Mouse (Mus musculus) mammary gland, adult 2 months (tissue): Measurements from ENCODE around the gene Fgfr2. TPM values are rescaled to one million over a fixed set of nuclear protein-coding genes. Genes with fewer than 3 reads are reported as not detected.

Experiments used
- polyA plus RNA-seq: library from polyadenylated mRNA; depleted of rRNA; stranded (reverse); fragments of >200 nt; gene quantifications from 2 replicates; pipeline ENCODE4 v1.2.3, GENCODE M21; 2012; ENCODE audit warnings: low replicate concordance

The Fgfr2 gene
- polyA plus RNA-seq, 1 experiment = 69.7 TPM

DNA sequence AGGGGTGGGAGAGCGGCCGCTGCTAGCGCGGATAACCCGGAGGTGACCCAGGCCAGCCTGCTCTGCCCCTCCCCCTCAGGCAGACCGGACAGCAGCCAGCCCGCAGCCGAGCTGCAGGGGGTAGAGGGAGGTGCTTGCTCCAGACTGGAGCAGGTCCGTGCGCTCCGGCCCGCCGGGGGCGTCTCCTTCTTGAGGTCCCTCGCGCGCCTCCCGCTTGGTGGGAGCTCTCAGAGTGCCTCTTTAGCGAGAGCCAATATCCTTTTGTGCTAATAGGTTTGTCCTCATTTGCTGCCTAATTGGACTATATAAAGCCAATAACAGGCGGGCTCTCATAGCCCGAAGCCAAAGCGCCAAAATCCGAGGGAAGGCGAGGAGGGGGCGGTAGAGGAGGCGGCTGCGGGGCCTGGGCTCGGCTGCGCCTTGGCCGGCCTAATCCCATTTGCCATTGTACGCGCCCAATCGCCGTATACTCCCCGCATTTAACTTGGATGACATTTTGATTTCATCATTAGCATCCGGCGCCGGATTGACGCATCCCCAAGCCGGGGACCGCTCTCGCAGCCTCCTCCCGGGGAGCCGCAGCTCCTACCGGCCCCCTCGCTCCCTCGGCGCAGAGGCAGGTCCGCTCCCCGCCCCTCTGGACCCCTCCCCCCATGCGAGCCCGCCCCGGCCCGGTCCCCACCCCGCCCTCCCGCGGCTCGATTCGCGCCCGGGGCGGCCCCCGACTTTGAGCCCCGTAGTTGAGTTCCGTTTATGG, 1580.9 kb downstream of the Fgfr2 start, which contains the start of gene Hmx3:
Gene Hmx3 (plus strand): TSS at position 753 of the 757 bp plus-strand sequence.

DNA sequence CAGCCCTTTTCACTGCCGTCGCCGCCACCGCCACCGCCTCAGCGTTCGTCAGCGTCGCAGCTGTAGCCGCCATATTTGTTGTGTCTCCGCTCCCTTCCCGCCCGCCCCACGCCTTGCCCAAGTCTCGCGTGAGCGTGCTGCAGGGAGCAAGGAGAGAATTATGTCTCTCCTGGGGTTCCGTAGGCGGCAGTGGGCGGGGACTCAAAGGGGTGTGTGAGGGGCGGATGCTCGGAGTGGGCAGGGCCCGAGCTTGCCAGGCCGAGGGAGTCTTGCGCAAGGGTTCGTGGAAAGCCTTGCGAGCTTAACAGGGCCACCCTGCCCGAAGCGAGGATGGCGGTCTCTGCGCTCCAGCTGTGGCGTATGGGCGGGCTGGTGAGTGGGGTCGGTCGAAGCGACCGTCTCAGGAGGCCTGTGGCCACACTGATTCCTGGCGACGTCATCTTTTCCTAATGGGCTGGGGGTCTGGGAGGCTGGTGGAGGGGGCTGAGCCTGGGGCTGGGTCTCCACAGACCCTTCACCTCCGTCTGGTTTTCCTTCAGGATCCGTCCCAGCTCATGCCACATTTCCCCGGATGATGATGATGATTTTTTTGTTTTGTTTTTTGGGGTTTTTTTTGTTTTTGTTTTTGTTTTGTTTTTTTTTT, 1712.6 kb downstream of the Fgfr2 start, which contains the start of the genes Ikzf5 and Acadsb:
Gene Ikzf5 (minus strand): TSS at position 106 of the 643 bp plus-strand sequence.
Gene Acadsb (plus strand): TSS at position 186 of the 643 bp plus-strand sequence.

DNA sequence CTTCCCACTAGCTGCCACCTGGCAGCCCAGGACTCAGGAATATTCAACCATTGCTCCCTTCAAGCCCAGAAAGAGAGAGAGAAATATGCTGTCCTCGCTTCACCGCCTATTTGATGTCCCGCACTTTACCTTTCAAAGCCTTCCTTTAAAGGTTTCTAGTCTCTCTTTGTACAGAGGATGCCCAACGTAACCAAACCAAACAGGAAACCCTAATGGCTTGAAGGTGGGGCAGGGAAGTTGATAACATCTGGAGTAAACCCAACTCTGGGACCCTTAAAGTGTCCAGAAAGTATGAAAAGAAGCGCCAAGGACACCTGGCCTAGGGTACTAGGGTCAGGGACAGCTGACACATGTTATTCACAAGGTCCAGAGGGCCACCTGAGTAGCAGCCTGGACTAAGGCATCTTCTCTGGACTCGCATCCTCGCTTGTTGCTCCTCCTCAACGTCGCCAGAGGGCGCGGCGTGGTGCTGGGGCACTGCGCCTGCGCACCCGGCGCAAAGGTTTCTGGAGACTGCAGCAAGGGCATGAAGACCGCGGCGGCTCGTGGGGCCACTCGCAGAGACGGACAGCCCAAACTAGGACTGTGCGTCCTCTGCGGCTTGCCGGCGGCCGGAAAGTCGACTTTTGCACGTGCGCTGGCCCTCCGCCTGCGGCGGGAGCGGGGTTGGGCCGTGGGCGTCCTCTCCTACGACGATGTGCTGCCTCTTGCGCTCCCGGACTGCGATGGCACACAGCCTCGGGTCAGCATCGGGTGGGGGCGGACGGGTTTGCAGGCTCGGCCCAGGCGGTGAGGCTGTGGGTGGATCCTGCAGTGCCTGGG, 1752.3 kb downstream of the Fgfr2 start, which contains the start of gene Pstk:
Gene Pstk (plus strand): TSS at position 494 of the 822 bp plus-strand sequence.

DNA sequence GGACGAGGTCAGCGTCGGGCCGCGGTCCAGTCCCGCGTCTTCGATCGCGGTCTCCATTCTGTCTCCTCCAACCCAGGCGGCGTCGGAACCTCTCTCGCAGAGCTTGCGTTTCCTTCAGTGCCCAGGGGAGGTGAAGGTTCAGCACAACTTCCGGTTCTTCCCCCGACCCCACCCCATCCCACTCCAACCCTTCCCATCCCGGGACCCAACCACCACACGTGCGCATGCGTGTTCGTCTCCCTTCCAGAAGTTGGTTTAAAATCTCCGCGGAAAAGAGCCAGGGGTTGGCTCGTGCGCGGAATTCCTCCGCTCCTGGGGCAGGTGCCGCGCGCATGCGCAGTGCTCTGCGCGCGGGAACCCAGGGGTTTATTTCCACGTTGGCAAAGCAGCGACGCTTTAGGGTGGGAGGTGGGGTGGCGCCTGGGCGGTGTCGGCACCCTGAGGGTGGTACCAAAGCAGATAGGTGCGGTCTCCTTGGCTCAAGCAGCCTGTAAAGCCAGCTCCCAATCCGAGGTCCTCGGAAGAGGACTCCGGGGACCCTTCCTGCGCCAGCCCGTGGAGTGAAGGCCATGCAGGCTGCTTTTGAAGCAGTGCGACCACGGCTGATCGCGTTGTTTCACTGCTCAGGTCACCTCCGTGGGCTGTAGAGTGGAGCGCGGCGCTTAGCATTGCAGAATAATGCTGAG, 1760.4 kb downstream of the Fgfr2 start, which contains the start of gene 2310057M21Rik:
Gene 2310057M21Rik (minus strand): TSS at position 145 of the 686 bp plus-strand sequence.

DNA sequence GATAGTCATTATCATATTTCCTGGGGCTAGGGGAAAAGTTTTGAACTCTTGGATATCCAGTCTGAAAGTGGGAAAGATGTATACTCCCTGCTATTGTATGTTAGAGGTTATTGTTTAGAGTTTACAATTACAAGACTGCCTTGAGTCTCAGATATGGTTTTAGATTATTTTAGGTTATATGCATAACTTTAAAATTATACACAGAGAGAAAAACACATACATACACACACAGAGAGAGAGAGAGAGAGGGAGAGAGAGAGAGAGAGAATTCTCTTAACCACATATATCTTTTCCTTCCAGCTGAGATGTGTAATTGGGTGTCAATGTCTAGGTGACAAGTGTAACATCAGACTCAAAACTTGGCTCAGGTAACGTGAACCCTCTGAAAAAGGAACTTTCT, 1789.6 kb downstream of the Fgfr2 start, which contains the start of gene Fam24a:
Gene Fam24a (plus strand): TSS at position 301 of the 400 bp plus-strand sequence.

DNA sequence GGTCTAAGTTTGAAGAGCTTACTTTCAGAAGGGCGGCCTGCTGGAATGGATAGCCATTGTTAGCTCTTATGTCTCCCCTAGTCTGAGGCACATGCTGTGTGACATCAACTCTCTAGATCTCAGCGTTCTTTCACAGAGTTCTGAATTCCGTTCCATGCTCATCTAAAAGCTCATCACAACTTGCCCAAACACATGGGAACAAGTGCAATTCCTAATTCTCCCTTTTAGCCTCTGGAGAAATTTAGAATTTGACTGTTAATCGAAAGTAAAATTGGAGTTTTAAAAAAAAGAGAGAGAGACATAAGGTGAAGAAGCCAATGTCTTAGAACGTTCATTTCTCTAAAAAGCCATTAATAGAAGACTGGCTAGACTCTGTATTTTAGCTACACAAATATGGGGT, 1793.7 kb downstream of the Fgfr2 start, which contains the start of gene Fam24b:
Gene Fam24b (minus strand): TSS at position 101 of the 400 bp plus-strand sequence.

DNA sequence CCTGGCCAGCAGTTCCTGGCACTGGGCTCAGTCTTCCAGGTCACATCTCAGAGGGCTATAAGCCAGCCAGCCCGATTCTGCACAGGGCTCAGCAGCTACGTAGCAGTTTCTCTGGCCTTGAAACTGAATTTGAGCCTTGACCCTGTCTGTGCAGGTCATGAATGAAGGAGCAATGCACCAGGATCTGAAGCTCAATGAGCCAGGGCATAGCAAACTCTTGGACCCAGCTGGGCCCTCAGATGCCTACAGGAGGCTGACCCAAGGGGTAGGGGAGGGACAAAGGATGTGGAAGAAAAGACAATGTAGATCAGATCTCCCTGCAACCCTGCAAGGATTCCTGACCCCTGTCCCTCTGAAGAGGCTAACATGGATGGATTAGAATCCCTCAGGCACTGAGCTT, 1801.0 kb downstream of the Fgfr2 start, which contains the start of gene Cuzd1:
Gene Cuzd1 (minus strand): TSS at position 101 of the 400 bp plus-strand sequence.

DNA sequence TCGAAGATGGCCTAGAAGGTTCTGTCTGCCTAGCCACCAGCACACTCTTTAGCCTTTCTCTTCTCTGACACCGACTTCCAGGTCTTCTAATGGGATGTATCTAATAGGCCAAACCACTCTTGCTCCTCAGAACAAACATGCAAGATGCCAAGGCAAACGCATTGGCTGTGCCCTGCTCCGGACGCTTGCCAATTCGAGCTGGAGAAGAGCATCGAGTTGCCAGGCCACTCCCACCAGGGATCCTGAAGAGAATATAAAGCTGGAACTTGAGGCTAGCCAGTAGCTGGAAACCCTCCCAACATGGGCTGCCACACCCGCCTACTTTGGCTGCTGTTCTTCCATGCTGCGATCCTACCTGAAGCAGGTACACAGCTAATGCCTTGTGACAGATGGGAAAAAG, 1949.0 kb downstream of the Fgfr2 start, which contains the start of gene 5430419D17Rik:
Gene 5430419D17Rik (plus strand): TSS at position 282 of the 400 bp plus-strand sequence.

DNA sequence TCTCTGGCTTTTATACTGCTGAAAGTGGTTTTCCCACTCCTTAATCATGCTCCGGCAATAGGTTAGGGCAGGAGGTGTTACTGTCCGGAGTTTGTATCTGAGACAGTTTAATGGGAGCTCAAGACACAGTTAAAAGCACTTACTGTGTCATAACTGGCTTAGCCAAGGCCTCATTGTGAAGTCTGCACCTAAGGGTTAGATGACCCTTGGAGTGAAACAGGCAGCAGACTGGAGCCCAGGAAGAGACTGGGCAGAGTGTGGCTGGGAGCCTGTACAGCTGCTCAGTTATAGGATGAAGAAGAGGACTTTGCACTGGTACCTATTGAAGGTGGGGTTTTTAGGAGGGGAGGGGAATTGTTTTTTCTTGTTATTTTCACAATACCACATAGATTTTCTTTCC, 1976.9 kb downstream of the Fgfr2 start, which contains the start of gene 4933402N03Rik:
Gene 4933402N03Rik (minus strand): TSS at position 101 of the 400 bp plus-strand sequence.

DNA sequence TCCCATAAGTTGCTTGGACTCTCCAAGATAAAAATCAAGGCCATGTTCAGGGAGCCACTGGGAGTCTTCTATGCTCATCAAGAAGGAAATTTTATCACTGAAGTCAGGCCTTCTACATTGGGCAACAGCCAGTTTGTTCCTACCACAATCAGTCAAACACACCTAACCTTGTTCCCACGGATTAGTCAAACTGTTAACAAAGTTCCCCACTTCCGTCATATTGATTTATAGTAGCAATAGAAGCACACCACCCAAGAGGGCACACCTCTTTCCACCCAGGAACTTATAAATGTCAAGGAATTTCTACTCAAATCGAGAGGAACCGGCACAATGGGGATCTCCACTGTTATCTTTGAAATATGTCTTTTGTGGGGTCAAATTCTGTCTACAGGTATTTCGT, 2091.4 kb downstream of the Fgfr2 start, which contains the start of gene Dmbt1:
Gene Dmbt1 (plus strand): TSS at position 299 of the 400 bp plus-strand sequence.

DNA sequence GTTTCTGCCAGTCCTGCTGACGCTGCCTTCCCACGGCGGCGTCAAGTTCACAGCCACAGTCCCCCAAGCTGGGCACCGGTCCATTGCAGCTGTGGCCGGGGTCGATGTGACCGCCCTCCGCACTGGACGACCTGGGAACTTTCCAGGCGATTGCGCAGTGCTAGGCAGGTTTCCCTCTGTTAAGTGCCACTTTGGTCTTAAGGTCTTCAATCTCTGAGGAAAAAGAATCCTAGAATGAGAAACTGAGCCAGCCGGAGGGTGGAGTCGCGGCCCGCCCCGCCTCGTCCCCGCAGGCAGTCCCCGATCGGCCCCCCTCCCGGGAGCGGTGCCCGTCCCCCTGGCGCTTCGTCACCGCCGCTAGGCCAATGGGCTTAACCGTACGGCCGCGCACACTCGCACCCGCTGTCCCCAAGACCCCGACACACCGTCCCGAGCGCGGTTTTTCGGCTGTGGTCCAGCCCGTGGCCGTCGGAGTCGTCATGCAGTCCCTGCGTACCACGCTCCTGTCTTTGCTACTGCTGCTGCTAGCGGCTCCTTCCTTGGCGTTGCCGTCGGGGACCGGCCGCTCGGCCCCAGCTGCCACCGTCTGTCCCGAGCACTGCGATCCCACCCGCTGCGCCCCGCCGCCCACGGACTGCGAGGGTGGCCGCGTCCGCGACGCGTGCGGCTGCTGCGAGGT, 2187.2 kb downstream of the Fgfr2 start, which contains the start of gene Htra1:
Gene Htra1 (plus strand): TSS at position 319 of the 679 bp plus-strand sequence.

DNA sequence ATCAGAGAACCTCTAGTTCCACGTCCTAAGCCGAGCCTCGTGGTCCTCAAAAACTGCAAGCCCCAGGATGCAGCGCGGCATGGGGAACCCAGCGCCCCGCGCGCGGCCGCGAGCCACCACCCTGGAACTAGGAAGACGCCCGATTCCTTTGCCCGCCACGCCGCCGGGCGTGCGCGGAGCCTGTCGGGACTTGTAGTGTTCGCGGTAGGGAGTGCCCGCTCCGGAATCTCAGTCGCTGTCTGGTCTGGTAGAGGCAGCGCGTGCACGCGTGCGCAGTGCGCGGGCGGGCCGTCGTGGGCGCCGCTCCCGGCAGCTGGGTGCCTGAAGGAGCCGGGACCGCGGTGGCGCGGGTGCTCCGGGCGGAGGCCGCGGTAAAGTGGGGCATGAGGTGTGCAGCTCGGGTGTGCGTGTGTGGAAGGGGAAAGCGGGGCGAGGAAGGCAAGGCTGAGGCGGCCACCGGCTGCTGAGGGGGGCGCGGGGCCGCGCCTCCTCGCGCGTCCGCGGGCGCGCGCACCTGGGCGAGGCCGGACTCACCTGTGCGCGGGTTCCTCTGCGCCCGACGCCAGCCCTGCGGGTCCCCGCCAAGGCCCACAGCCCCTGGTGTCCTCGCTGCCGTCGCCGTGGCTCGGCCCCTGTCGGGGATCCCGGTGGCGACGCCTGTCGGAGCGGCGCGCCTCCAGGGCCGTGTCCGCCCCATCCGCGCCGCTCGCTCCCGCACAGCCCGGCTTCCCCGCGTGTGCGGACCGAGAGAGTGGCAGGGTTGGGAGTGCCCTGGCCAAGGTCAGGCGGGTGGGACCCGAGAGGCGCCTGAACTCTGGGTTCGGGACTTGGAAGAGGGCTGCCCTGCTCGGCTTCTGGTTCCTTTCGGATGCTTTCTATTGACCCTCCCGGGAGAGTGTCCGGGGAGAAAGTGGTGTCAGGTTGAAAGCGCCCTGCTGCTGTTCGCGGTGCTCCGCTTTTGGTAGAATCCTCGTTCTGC, 2257.2 kb downstream of the Fgfr2 start, which contains the start of gene Plekha1:
Gene Plekha1 (plus strand): TSS at position 144 of the 979 bp plus-strand sequence.

DNA sequence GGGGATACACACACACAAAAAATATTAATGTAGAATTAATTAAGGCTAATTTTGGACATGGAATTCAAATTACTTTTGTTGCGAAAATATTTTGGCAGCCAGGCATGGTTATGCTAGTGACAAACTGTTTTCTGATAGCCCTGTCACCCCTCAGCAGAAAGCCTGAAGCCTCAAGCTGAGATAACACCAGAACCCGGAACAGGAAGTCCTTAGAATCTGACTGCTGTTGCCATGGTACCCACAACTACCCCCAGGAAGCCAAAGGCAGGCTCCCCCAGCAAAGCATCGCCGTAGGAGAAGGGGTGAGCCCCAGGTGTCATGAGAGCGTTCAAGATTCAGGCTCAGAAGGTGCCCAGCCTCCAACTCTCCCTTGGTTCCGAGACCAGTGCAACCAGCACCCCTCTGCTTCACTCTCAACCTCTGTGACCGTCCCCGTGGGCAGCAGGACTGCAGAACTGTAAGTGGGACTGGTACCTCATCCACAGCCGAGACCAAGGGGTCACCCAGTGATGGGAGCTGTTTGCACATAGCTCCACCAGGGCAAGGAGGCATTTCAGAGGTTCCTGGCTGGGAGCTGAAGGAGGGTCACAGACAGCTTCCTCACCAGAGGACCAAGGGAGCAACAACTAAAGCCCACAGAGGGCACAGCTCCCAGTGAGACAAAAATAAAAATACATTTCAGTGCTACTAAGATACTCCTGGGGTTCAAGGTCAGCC, 2349.1 kb downstream of the Fgfr2 start, which contains the start of gene Btbd16:
Gene Btbd16 (plus strand): TSS at position 156 of the 717 bp plus-strand sequence.

DNA sequence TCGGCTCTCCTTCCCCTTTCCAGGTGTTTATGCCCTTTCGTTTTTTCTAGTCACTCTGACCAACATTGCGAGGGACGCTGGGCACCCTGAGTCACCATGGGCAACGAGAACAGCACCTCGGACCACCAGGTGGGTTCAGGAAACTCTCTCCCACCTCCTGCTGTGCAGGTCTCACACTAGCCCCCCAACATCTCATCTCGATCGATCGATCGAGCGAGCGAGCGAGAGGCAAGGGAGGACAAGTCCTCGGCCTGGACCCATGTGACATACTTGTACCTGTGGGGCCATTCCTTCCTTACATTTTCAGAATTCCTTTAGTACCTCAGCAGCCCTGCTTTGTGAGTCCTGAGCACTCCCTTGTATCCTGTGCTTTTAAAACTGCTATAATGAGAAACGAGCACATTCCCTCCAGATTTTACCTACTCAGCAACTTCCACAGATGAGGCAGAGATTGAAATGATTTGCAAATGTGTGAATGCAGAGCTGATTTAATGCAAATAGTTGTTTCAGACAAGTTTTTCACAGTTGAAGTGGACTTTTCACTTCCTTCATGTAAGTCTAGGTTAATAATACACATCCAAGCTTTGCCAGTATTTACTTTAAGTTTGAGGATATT, 2545.7 kb downstream of the Fgfr2 start, which contains the start of gene Tacc2:
Gene Tacc2 (plus strand): TSS at position 51 of the 616 bp plus-strand sequence.

DNA sequence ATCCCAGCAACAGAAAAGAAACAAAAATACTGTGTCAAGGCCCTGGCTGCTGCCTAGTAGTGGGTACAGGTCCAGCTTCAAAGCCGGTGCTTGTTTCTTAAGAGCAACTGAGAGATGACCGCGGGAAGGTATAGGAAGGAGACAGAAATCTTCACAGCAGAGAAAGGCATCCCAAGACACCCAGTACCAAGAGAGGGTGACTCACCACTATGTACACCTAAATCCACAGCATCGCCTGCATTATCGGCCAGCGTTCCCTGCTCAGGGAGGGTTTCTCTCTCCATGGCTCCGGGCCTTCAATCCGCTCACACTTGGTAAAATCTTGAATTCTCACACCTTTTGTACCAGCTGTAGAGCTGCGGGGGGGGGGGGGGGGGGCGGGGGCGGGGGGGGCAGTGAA, 2550.3 kb downstream of the Fgfr2 start, which contains the start of gene Nsmce4a:
Gene Nsmce4a (minus strand): TSS at position 298 of the 400 bp plus-strand sequence.

DNA sequence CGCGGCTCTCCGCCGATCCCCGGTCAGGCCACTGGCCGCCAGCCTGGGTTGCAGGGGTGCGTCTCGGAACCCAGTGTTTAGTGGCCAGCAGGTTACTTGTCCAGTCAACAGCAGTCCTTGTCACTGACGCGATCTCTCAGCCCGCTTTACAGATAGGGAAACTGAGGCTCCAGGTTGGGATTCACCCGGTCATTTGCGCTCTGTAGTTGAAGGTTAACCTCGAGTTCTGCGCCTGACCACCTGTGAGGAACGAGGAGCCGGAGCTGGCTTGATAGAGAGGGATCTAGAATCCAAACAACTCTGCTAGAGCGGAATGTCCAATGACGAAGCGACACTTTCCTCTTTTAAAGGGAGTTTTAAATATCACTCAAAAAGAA, 2603.1 kb downstream of the Fgfr2 start, which contains the start of gene Ate1:
Gene Ate1 (minus strand): TSS at position 321 of the 377 bp plus-strand sequence.

